Mouse (Mus musculus) stomach, postnatal 0 days (tissue): Measurements from ENCODE around the gene Acox2. TPM values are rescaled to one million over a fixed set of nuclear protein-coding genes. Genes with fewer than 3 reads are reported as not detected.
"Not testable (repeated sequence)": the region's sequence is repeated elsewhere in the genome, so short reads cannot be mapped to it uniquely, and the experiment has no call there.

ENCODE experiments used
- ATAC-seq: fragments of 200-750 bp; cut with Nextera tagmentation; 2 replicates; pipeline ENCODE4 v1.8.0; 2017; ENCODE audit not compliant: low FRiP score, low TSS enrichment
- DNase-seq: peaks from one replicate; pipeline ENCODE4 v3.0.0-alpha.2; 2016; ENCODE audit warnings: low spot score
- H3K27ac ChIP-seq: fragments of 300-500 bp; sonication (generic); replicated peaks from 2 replicates; pipeline ENCODE4 v1.5.1; 2014; ENCODE audit warnings: mild to moderate bottlenecking, control low read depth
- H3K27me3 ChIP-seq: fragments of 300-500 bp; sonication (generic); 2 replicates; pipeline ENCODE4 v1.6.1; 2014; ENCODE audit warnings: low read length; ENCODE audit not compliant: control insufficient read depth, insufficient read depth
- H3K36me3 ChIP-seq: fragments of 300-500 bp; sonication (generic); 2 replicates; pipeline ENCODE4 v1.6.1; 2014; ENCODE audit warnings: low read length, mixed read lengths; ENCODE audit not compliant: control insufficient read depth, insufficient read depth
- H3K4me1 ChIP-seq: fragments of 300-500 bp; sonication (generic); replicated peaks from 2 replicates; pipeline ENCODE4 v1.6.1; 2014; ENCODE audit warnings: antibody characterized with exemption; ENCODE audit not compliant: control insufficient read depth, insufficient read depth
- H3K4me2 ChIP-seq: fragments of 300-500 bp; sonication (generic); replicated peaks from 2 replicates; pipeline ENCODE4 v1.6.1; 2014; ENCODE audit warnings: low read depth, mild to moderate bottlenecking, control low read depth, moderate library complexity
- H3K4me3 ChIP-seq: fragments of 300-500 bp; sonication (generic); 2 replicates; pipeline ENCODE4 v1.5.1; 2014; ENCODE audit warnings: low read depth, low read length, control low read depth
- H3K9ac ChIP-seq: fragments of 300-500 bp; sonication (generic); 2 replicates; pipeline ENCODE4 v1.6.1; 2014; ENCODE audit warnings: mild to moderate bottlenecking, low read length, control low read depth, mixed read lengths
- H3K9me3 ChIP-seq: fragments of 300-500 bp; sonication (generic); 2 replicates; pipeline ENCODE4 v1.6.1; 2016; ENCODE audit warnings: low read length; ENCODE audit not compliant: control insufficient read depth
- CTCF ChIP-seq: IDR thresholded peaks from 2 replicates; pipeline ENCODE4 v1.5.1; 2016; ENCODE audit warnings: antibody characterized with exemption, low read depth, mild to moderate bottlenecking, moderate library complexity
- EP300 ChIP-seq: optimal IDR thresholded peaks from 2 replicates; pipeline ENCODE3; 2016; ENCODE audit warnings: antibody characterized with exemption
- WGBS: fragments of 180-500 bp; shearing (Covaris S2); extraction: QIAGEN DNeasy Blood & Tissue Kit; methylation state at CpG from one replicate; pipeline ENCODE4 v1.1.7; 2014; 5-methylcytosine and 5-hydroxymethylcytosine counted together
- polyA plus RNA-seq: library from polyadenylated mRNA; unstranded; fragments of >200 nt; fragmentation: Nextera tagmentation; extraction: Ambion mirVana; gene quantifications from 2 replicates; pipeline ENCODE4 v1.2.1, GENCODE M21; 2015

Gene Acox2
- polyA plus RNA-seq, 1 experiment from 2014 or later, result 6.0 TPM

DNA sequence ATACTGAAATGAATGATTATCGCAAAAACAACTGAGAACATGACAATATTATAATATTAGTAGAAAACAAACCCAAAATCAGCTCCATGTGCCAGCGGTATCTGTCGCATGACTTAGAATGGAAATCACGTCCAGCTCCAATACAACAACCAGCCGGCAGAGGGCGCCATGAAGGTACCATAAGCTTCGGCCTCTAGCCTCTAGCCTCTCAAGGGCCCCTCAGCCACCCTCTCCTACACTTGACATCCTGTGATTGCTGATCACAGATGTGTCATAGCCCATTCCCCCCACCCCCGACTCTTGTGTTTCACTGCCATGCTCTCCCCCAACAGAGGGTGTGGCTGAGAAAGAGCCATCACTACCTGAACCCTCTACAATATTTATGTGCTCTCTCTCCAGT lies 41.1 kb upstream of the Acox2 start:
- no peaks in the 10 kb centered on the region for H3K27me3 ChIP-seq
- no peak overlapping the region for H3K4me3 ChIP-seq
- H3K36me3 ChIP-seq, result no peaks in the 10 kb centered on the region
- WGBS, result 33% methylated on average over 8 of the region's 8 CpGs
- no peak overlapping the region for H3K9ac ChIP-seq
- peak; percentile 57 for DNase-seq
- no peak for ATAC-seq
- TF ChIP-seq EP300 (no peak), CTCF (peak; percentile 74)
- no peak overlapping the region for H3K4me2 ChIP-seq
- H3K4me1 ChIP-seq, result no peaks in the 10 kb centered on the region
- H3K9me3 ChIP-seq, result no peaks in the 10 kb centered on the region
- H3K27ac ChIP-seq, result no peak overlapping the region

DNA sequence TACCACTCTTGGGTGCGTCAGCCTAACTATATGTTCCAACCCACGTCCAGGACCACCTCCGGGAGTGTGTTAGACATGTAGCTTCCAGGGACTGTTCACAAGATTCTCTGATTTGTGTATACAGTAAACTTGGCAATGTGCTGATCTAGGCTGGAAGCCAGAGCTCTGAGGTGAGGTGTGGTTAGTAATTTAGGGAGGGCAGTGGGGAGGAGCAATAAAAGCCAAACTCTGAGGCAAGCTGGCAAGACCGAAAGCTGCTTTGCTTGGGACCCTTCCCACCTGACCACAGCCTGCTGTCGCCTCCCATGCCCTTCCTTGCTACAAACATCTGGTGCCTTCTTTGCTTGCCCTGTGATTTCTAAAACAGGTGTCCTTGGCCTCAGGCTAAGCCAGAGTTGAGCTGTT lies 38.7 kb upstream of the Acox2 start:
- no peak overlapping the region for H3K9ac ChIP-seq
- TF ChIP-seq CTCF (no peak), EP300 (no peak)
- H3K9me3 ChIP-seq, result no peaks in the 10 kb centered on the region
- no peaks in the 10 kb centered on the region for H3K36me3 ChIP-seq
- no peak overlapping the region for H3K27ac ChIP-seq
- no peaks in the 10 kb centered on the region for H3K4me1 ChIP-seq
- peak; percentile 40 for DNase-seq
- no peak overlapping the region for H3K4me3 ChIP-seq
- no peaks in the 10 kb centered on the region for H3K27me3 ChIP-seq
- no peak overlapping the region for H3K4me2 ChIP-seq
- 39% methylated on average over 5 of the region's 5 CpGs for WGBS
- ATAC-seq, result no peak

DNA sequence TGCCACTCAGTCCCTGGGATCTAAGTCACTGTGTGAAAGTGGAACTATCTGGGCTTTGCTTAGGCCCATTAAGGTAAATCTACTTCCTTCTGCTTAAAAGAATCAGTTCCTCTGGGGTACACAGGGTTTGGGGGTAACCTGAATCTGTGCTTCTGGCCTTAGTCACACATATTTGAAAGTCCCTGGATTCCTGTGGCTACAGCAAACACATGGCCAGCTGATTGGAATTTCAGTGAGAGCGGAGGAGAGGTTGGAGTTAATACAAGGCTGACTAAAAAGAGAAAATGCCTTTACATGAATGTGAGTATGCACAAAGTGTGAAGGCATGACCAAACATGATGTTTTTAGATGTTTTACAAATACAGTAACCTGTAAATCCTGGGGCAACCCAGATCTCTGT lies 35.1 kb upstream of the Acox2 start:
- no peak for ATAC-seq
- WGBS, result 85% methylated on average over 1 of the region's 1 CpGs
- Histone ChIP-seq H3K4me3 (no peak overlapping the region), H3K27me3 (no peaks in the 10 kb centered on the region), H3K4me2 (no peak overlapping the region), H3K36me3 (no peaks in the 10 kb centered on the region), H3K9ac (no peak overlapping the region), H3K27ac (no peak overlapping the region), H3K9me3 (no peaks in the 10 kb centered on the region), H3K4me1 (no peaks in the 10 kb centered on the region)
- no peak for DNase-seq
- TF ChIP-seq EP300, result no peak
- TF ChIP-seq CTCF, result no peak

DNA sequence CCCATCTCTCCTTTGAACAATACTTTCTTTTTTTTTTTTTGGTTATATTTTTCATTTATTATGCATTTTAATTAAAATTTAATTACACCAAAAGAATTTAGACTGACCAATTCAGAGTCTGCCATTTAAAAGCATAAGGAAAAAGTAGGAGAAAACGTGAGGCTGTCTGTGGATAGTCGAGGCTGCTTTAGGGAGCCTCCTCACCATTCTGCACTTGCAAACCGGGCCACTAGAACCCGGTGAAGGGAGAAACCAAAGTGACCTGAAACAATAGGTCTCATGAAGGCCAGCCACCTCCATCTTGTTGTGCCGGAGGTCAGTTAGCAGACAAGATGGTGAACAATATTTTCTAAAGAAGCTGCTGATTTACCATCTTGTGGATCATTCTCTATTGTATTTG lies 27.4 kb upstream of the Acox2 start:
- H3K9me3 ChIP-seq, H3K27ac ChIP-seq, H3K4me2 ChIP-seq, H3K9ac ChIP-seq, DNase-seq, H3K4me1 ChIP-seq, H3K4me3 ChIP-seq, H3K27me3 ChIP-seq, H3K36me3 ChIP-seq: not testable (repeated sequence)
- WGBS, result 83% methylated on average over 5 of the region's 5 CpGs
- peak; percentile 94 for ATAC-seq

DNA sequence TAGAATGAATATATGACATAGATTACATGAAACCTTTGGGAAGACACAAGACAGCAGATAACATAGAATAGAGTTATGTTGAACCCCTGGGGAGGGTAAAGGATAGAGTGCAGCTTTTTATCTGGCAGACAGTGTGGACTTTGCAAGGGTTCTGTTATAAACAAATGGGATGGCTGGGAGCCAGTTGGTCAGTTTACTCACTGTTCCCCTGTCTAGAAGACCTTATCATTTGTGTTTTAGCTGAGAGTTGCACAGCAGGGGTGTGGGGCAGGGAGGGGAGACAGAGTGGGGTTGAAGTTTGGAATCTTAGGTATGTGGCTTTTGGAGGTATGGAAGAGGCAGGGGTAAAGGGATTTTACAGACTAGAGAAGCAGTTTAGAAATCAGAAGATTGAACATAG lies 24.6 kb upstream of the Acox2 start:
- H3K9me3 ChIP-seq, result no peaks in the 10 kb centered on the region
- H3K9ac ChIP-seq, result no peak overlapping the region
- H3K27me3 ChIP-seq, result no peaks in the 10 kb centered on the region
- H3K27ac ChIP-seq, result no peak overlapping the region
- no peaks in the 10 kb centered on the region for H3K36me3 ChIP-seq
- ATAC-seq (no peak), DNase-seq (no peak)
- H3K4me3 ChIP-seq, result no peak overlapping the region
- no peaks in the 10 kb centered on the region for H3K4me1 ChIP-seq
- no peak overlapping the region for H3K4me2 ChIP-seq
- TF ChIP-seq CTCF (no peak), EP300 (no peak)

DNA sequence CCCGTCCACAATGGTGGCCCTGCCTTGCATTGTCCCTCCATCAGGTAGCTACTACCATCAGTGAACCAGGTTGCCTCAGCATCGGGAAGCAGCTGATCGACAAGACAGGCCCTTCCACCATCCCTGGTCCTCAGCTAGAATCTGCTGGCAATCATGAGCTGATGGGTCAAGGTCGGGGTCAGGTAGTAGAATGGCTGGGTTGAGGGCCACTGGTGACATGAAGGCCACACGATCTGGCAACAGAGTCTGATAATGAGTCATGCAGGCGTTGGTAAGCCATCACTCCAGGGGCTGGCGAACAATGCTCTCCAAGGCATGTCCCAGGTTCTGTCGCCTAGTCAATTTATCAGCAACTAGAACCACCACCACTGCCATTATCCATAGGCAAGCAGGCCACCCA lies 12.1 kb upstream of the Acox2 start:
- H3K27ac ChIP-seq, DNase-seq, H3K4me2 ChIP-seq, H3K4me3 ChIP-seq, ATAC-seq, H3K36me3 ChIP-seq, H3K9me3 ChIP-seq, H3K4me1 ChIP-seq, H3K9ac ChIP-seq, H3K27me3 ChIP-seq: not testable (repeated sequence)
- WGBS, result 78% methylated on average over 8 of the region's 8 CpGs

DNA sequence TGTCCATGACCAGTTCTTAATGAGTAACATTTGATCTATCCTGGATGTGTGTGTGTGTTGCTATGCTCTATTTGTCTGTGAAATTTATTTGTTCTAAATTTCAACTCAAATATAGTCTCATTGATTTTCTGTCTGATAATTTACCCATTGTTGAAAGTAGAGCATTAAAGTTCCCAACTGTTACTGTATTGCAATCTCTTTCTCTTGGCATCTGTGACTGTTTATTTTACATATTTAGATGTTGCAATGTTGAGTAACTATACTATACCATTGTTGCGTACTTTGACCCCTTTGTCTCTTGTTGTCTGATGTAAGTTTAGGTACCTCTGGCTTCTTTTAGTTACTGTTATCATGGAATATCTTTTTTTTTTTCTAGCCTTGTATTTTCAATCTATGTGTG lies 5.2 kb upstream of the Acox2 start:
- ATAC-seq (no peak), DNase-seq (no peak)
- H3K9me3 ChIP-seq, result no peaks in the 10 kb centered on the region
- no peak overlapping the region for H3K9ac ChIP-seq
- TF ChIP-seq EP300 (no peak), CTCF (no peak)
- no peaks in the 10 kb centered on the region for H3K4me1 ChIP-seq
- no peaks in the 10 kb centered on the region for H3K27me3 ChIP-seq
- 92% methylated on average over 1 of the region's 1 CpGs for WGBS
- H3K27ac ChIP-seq, result no peak overlapping the region
- no peaks in the 10 kb centered on the region for H3K36me3 ChIP-seq
- no peak overlapping the region for H3K4me3 ChIP-seq
- no peak overlapping the region for H3K4me2 ChIP-seq
